Mouse (Mus musculus): ENCODE measurements around the gene Igsf11. TPM values are rescaled to one million over a fixed set of nuclear protein-coding genes. Genes with fewer than 3 reads are reported as not detected.

The Igsf11 gene
- polyA plus RNA-seq, 1 experiment from 2014 or later: 1.1 TPM

GRCm38 (mm10) chr16:39048889-39049288, 156.4 kb downstream of the Igsf11 start:
- 0 out of 2 replicates have a peak, but pooled peaks have one; percentile 56 for ATAC-seq (ENCODE audit: insufficient number of reproducible peaks, insufficient read depth, low FRiP score, low TSS enrichment, low read depth)
- Histone ChIP-seq H3K27ac (no peak overlapping the region), H3K4me3 (replicated peaks) (no peak overlapping the region), H3K27me3 (peaks cover 11% of the 10 kb centered on the region; the same call in 1 of the 2 replicates), H3K36me3 (no peaks in the 10 kb centered on the region), H3K4me1 (replicated peaks) (0 out of 2 replicates have a peak, but pooled peaks cover 3% of the 10 kb centered on the region), H3K9me3 (no peaks in the 10 kb centered on the region), H3K4me2 (no peak overlapping the region), H3K9ac (replicated peaks) (no peak overlapping the region)
- 9% methylated on average over 4 of the region's 4 CpGs for WGBS

- Histone ChIP-seq H3K9ac (replicated peaks) (no peak overlapping the region), H3K36me3 (no peaks in the 10 kb centered on the region), H3K27ac (no peak overlapping the region), H3K4me2 (no peak overlapping the region), H3K27me3 (peaks cover 24% of the 10 kb centered on the region; the same call in 1 of the 2 replicates), H3K4me1 (replicated peaks) (0 out of 2 replicates have a peak, but pooled peaks cover 4% of the 10 kb centered on the region), H3K4me3 (replicated peaks) (no peak overlapping the region), H3K9me3 (no peaks in the 10 kb centered on the region)
- no peak for ATAC-seq (ENCODE audit: insufficient number of reproducible peaks, insufficient read depth, low FRiP score, low TSS enrichment, low read depth)
- 0% methylated on average over 2 of the region's 2 CpGs for WGBS
Observed at GRCm38 (mm10) chr16:39052971-39053370, 160.5 kb downstream of the Igsf11 start.

- Histone ChIP-seq H3K9me3 (no peaks in the 10 kb centered on the region), H3K4me1 (replicated peaks) (0 out of 2 replicates have a peak, but pooled peaks cover 4% of the 10 kb centered on the region), H3K4me3 (replicated peaks) (no peak overlapping the region), H3K27me3 (peaks cover 24% of the 10 kb centered on the region; the same call in 1 of the 2 replicates), H3K4me2 (no peak overlapping the region), H3K36me3 (no peaks in the 10 kb centered on the region), H3K9ac (replicated peaks) (no peak overlapping the region), H3K27ac (no peak overlapping the region)
- WGBS: 67% methylated on average over 2 of the region's 2 CpGs
- ATAC-seq (ENCODE audit: insufficient number of reproducible peaks, insufficient read depth, low FRiP score, low TSS enrichment, low read depth): no peak
Observed at GRCm38 (mm10) chr16:39053779-39054178, 161.3 kb downstream of the Igsf11 start.

- Histone ChIP-seq H3K9ac (replicated peaks) (no peak overlapping the region), H3K4me3 (replicated peaks) (no peak overlapping the region), H3K9me3 (no peaks in the 10 kb centered on the region), H3K27ac (no peak overlapping the region), H3K4me1 (replicated peaks) (0 out of 2 replicates have a peak, but pooled peaks cover 4% of the 10 kb centered on the region), H3K27me3 (peaks cover 19% of the 10 kb centered on the region; the same call in 1 of the 2 replicates), H3K4me2 (no peak overlapping the region), H3K36me3 (no peaks in the 10 kb centered on the region)
- ATAC-seq (ENCODE audit: insufficient number of reproducible peaks, insufficient read depth, low FRiP score, low TSS enrichment, low read depth): no peak
- WGBS: 21% methylated on average over 6 of the region's 6 CpGs
Observed at GRCm38 (mm10) chr16:39056061-39056460, 163.6 kb downstream of the Igsf11 start.

GRCm38 (mm10) chr16:39056961-39057360, 164.5 kb downstream of the Igsf11 start:
- Histone ChIP-seq H3K4me1 (replicated peaks) (0 out of 2 replicates have a peak, but pooled peaks cover 4% of the 10 kb centered on the region), H3K9me3 (no peaks in the 10 kb centered on the region), H3K4me2 (no peak overlapping the region), H3K27ac (no peak overlapping the region), H3K36me3 (no peaks in the 10 kb centered on the region), H3K9ac (replicated peaks) (no peak overlapping the region), H3K4me3 (replicated peaks) (no peak overlapping the region), H3K27me3 (peaks cover 19% of the 10 kb centered on the region; the same call in 1 of the 2 replicates)
- ATAC-seq (ENCODE audit: insufficient number of reproducible peaks, insufficient read depth, low FRiP score, low TSS enrichment, low read depth): no peak
- 35% methylated on average over 12 of the region's 12 CpGs for WGBS

- no peak for ATAC-seq (ENCODE audit: insufficient number of reproducible peaks, insufficient read depth, low FRiP score, low TSS enrichment, low read depth)
- 92% methylated on average over 2 of the region's 2 CpGs for WGBS
- Histone ChIP-seq H3K36me3 (no peaks in the 10 kb centered on the region), H3K4me2 (no peak overlapping the region), H3K27ac (no peak overlapping the region), H3K9me3 (no peaks in the 10 kb centered on the region), H3K4me3 (replicated peaks) (no peak overlapping the region), H3K4me1 (replicated peaks) (0 out of 2 replicates have a peak, but pooled peaks cover 4% of the 10 kb centered on the region), H3K9ac (replicated peaks) (no peak overlapping the region), H3K27me3 (peaks cover 13% of the 10 kb centered on the region; the same call in 1 of the 2 replicates)
Observed at GRCm38 (mm10) chr16:39058869-39059268, 166.4 kb downstream of the Igsf11 start.

- WGBS: 38% methylated on average over 5 of the region's 5 CpGs
- Histone ChIP-seq H3K27me3 (no peaks in the 10 kb centered on the region), H3K27ac (no peak overlapping the region), H3K4me2 (no peak overlapping the region), H3K4me3 (replicated peaks) (no peak overlapping the region), H3K9me3 (no peaks in the 10 kb centered on the region), H3K4me1 (replicated peaks) (no peaks in the 10 kb centered on the region), H3K36me3 (no peaks in the 10 kb centered on the region), H3K9ac (replicated peaks) (no peak overlapping the region)
- ATAC-seq (ENCODE audit: insufficient number of reproducible peaks, insufficient read depth, low FRiP score, low TSS enrichment, low read depth): no peak
Observed at GRCm38 (mm10) chr16:39062596-39062995, 170.1 kb downstream of the Igsf11 start.

- H3K36me3 ChIP-seq: no peaks in the 10 kb centered on the region
- no peak overlapping the region for H3K4me3 ChIP-seq (replicated peaks)
- H3K27me3 ChIP-seq: no peaks in the 10 kb centered on the region
- H3K4me1 ChIP-seq (replicated peaks): no peaks in the 10 kb centered on the region
- no peak overlapping the region for H3K4me2 ChIP-seq
- H3K9ac ChIP-seq (replicated peaks): no peak overlapping the region
- no peak overlapping the region for H3K27ac ChIP-seq
- no peaks in the 10 kb centered on the region for H3K9me3 ChIP-seq
- no peak for ATAC-seq (ENCODE audit: insufficient number of reproducible peaks, insufficient read depth, low FRiP score, low TSS enrichment, low read depth)
- 62% methylated on average over 5 of the region's 5 CpGs for WGBS
Observed at GRCm38 (mm10) chr16:39065576-39065975, 173.1 kb downstream of the Igsf11 start.

- H3K9ac ChIP-seq (replicated peaks): no peak overlapping the region
- WGBS: 64% methylated on average over 3 of the region's 3 CpGs
- H3K27ac ChIP-seq: no peak overlapping the region
- H3K4me2 ChIP-seq: no peak overlapping the region
- no peaks in the 10 kb centered on the region for H3K27me3 ChIP-seq
- H3K36me3 ChIP-seq: no peaks in the 10 kb centered on the region
- H3K4me3 ChIP-seq (replicated peaks): no peak overlapping the region
- H3K9me3 ChIP-seq: no peaks in the 10 kb centered on the region
- no peaks in the 10 kb centered on the region for H3K4me1 ChIP-seq (replicated peaks)
- ATAC-seq (ENCODE audit: insufficient number of reproducible peaks, insufficient read depth, low FRiP score, low TSS enrichment, low read depth): no peak
Observed at GRCm38 (mm10) chr16:39071431-39071830, 179.0 kb downstream of the Igsf11 start.

Other genes starting within 250 kb of the Igsf11 start
- gene Arhgap31, start 179.4 kb upstream of the Igsf11 start, polyA plus RNA-seq (2016; fragmentation: Nextera tagmentation; extraction: Ambion mirVana): 8.8 and 9.9 TPM in 2 replicates
- gene B4galt4, start 150.4 kb upstream of the Igsf11 start, polyA plus RNA-seq (2016; fragmentation: Nextera tagmentation; extraction: Ambion mirVana): 33.3 and 33.6 TPM in 2 replicates
- gene Upk1b, start 92.3 kb upstream of the Igsf11 start, polyA plus RNA-seq (2016; fragmentation: Nextera tagmentation; extraction: Ambion mirVana): 7.9 and 8.2 TPM in 2 replicates
- not detected in 2 replicates for gene 4930435E12Rik, start 63.9 kb upstream of the Igsf11 start, polyA plus RNA-seq (2016; fragmentation: Nextera tagmentation; extraction: Ambion mirVana)